Mouse (Mus musculus) myocyte (in vitro differentiated cells): Measurements from ENCODE around the gene Vmn1r222.

Experiments used
- MAX ChIP-seq: IDR thresholded peaks from one replicate; pipeline ENCODE4 v1.6.1; 2011; ENCODE audit warnings: low read depth, mild to moderate bottlenecking, control low read depth
- TCF12 ChIP-seq: IDR thresholded peaks from one replicate; pipeline ENCODE4 v1.6.1; 2011; ENCODE audit warnings: mild to moderate bottlenecking, control low read depth; ENCODE audit not compliant: poor library complexity, insufficient read depth, severe bottlenecking
- USF1 ChIP-seq: IDR thresholded peaks from one replicate; pipeline ENCODE4 v1.6.1; 2011; ENCODE audit warnings: low read depth, mild to moderate bottlenecking, control low read depth, moderate library complexity

GRCm38 (mm10) chr13:23285191-23285920 is 49.6 kb upstream of the Vmn1r222 start:
- TF ChIP-seq TCF12: no peak
- TF ChIP-seq MAX: no peak
- no peak for TF ChIP-seq USF1
